Mouse (Mus musculus) thymus, postnatal 4 days (tissue): Measurements from ENCODE around the gene Rragc.

ENCODE experiments used
- DNase-seq: peaks from one replicate; pipeline ENCODE4 v3.0.0; 2021

The Rragc gene

DNA sequence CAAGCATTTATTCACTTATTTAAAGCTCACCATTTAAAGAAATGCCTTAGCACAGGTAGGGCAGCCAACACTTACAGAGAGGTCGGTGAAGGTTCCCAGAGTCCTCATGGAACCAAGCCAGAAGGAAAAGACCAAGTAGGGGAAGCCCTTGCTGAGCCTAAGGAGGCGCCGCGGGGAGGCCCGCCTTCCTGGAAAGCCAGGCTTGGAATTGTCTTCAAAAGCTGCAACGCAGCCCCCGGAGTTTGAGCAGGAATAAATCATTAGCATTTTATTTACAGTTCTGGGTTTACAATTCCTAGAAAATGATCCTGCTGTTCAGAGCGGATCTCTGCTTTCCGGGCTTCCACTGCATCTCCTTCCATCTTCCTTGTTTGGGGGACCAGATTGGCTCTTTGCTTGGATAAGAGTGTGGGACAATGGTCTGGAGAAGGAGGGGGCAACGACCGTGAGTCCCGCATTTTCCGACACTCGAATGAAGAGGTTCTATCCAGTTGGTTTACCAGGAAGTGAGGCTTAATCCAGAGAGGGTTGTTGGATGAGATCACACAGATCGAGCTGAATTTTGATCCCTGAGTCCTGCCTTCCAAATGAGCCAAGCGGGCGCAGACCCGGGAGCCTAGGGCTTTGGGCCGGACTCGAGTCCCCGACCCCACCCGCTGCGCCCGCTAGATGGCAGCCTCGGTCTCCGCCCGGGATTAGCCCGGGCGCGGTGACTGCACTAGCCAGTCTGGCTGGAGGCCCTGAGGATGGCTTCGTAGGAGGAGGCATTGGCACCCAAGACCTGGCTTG, 39.7 kb downstream of the Rragc start:
- DNase-seq, result peak; percentile 83

DNA sequence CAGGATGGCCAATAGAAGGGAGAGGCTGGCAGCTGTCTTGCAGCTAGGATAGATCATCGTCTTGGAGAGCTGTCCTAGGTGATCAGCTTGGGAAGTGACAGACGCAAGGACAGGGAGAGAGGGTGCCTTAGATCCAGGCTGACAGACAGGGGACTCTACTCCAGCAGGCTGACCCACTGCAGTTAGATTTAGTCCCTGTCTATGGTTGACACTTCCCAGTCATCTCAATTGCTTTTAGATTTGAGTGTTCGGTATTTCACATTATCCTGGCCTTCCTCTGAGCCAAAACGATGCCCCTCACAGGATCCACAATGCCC, 40.2 kb downstream of the Rragc start:
- DNase-seq, result no peak

DNA sequence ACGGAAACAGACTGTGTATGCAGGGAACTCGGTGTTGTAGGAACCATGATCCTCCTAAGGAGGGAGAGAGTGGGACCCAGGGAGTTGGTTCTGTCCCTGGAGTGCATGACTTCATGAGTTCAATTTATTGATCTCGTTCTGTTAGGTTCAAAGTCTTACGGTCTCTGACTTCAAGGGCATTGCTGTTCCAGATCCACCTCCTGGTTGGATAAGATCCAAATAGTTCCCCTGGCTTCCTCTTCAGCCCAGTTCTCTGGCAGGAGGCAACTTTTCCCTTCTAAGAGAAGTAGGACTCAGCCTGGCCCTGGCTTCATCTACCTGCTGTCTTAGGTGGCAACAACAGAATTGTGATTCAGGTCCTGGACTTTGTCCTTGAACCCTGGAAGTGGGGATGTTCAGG, 40.6 kb downstream of the Rragc start:
- no peak for DNase-seq

GRCm38 (mm10) chr4:123960955-123961354, 43.7 kb downstream of the Rragc start:
- no peak for DNase-seq

DNA sequence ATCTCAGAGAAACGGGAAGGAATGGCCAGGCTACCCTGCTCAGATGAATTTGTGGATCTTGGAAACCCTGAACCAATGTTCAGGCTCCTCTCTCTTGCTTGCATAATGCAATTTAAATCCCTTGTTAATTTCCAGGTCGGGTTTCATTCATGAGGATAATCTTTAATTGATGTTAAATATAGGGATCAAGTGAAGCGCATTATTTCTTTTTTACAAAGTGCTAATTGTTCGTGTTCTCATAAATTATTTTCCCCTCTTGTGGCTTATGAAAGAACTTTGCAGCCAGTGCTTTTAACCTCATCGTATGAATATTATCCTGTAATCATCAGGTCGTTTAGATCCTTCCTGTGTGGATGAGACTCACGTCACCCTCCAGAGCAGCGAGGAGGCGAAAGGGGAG, 45.5 kb downstream of the Rragc start:
- no peak for DNase-seq

GRCm38 (mm10) chr4:123968663-123969321, 51.5 kb downstream of the Rragc start:
- no peak for DNase-seq

GRCm38 (mm10) chr4:123969458-123969857, 52.2 kb downstream of the Rragc start:
- DNase-seq, result no peak

DNA sequence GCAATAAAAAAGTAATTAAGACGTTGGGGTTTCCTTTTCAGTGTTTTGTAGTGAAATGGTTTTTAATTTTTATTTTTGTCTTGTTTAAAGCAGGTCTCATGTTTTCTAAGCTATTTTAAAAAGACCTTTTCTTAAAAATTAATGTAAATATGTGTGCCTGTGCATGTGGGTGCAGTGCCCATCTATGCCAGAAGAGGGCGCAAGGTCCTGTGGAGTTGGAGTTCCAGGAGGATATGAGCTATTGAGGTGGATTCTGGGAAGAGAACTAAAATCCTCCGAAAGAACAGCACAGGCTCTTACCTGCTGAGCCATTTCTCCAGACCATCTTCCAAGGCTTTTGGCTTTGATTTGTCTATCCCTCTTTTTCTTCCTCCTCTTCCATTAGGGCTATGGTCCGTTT, 53.8 kb downstream of the Rragc start:
- DNase-seq, result no peak

DNA sequence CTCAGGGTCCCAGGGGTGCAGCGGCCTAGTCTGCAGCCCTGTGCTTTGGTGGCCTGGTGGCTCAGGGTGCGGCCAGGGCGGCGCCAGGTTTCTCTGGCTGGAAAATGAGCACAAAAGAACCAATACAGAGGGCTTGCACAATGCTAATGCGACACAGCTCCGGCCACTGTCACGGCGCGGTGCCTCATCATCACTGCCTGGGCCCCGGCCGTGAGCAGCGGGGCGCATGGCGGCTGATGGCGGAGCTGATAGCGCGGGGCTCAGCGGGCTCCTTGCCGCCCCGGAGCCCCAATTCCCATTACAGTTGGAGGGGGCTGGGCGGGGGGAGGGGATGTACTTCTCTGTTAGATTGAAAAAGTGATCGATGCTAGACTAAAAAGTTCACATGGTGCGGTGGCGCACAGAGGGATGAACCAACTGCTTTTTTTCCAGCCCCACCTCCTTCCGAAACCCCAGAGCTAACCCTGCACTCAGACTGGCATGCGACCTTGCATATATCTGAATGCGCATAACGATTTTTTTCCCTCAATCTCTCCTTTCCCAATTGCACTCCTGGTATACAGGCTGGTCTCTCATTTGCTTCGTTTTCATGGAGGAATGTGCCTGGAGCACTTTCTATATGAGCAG, 55.3 kb downstream of the Rragc start:
- DNase-seq, result no peak

DNA sequence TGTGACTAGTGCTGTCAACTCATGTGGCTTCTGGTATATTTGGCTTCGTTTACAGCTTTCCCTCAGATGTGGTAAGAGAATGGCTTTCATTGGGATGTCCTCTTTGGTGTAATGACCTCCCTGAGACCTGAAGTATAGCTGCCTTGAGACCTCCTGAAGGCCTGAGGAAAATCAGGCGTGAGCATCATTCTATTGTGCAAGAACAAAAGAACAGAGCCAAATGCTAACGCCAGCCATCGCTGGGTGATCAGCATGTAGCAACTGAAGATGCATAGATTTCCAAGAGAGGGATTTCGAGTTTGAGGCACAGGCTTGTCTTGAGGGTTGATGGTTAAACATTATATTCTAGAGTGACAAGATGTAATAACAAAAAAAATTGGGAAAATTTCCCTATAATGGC, 64.9 kb downstream of the Rragc start:
- no peak for DNase-seq
